Mouse (Mus musculus): ENCODE measurements around the gene Tnfrsf9.

The Tnfrsf9 gene

DNA sequence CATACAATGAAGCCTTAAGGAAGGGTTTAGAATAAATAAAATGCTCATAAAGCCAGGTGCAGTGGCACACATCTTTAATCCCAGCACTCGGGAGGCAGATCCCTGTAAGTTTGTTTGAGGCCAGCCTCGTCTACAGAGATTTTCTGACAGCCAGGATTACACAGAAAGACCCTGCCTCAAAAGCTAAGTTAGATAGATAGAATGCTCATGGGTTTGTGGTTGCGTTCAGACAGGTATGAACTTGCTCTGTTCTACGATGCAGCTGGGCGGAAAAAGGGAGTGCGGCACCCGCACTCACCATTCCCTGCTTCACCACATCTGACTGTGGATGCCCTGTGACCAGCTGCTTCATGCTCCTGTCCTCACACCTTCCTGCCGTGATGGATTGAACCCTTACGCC is 65.1 kb downstream of the Tnfrsf9 start:
- DNase-seq (ENCODE audit: low spot score in 2 of 2): no peak

- no peak for DNase-seq (ENCODE audit: low spot score in 2 of 2)
These were observed 65.8 kb downstream of the Tnfrsf9 start for GRCm38 (mm10) chr4:150980153-150980552.

DNA sequence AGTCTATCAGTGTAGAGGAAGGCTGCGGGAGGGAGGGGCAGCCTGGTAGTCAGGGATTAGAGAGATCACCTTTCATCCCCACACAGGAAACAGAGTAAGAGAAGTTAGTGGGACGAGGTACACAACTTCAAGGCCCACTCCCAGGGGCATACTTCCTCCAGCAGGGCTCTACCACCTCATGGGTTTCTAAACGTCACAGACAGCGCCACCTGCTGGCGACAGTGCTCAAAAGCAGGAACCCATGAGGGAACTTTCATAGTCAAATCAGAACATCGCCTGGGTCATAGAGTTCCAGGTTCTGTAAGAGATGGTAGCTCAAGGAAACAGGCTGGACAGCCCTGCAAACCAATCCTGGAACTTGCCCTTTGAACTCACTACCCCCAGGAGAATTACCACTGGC is 75.8 kb downstream of the Tnfrsf9 start:
- no peak for DNase-seq (ENCODE audit: low spot score in 2 of 2)

Data from urinary bladder, adult 18-20 months (tissue).